Mouse (Mus musculus) ES-Bruce4 (cell line): ENCODE results near the gene Pde8a. TPM values are rescaled to one million over a fixed set of nuclear protein-coding genes. Genes with fewer than 3 reads are reported as not detected.
A peak's percentile ranks its signal among the peaks of the same experiment; 100 is the strongest.

ENCODE experiments used
- H3K27ac ChIP-seq: 2 replicates; pipeline ENCODE4 v1.5.1; 2012; ENCODE audit warnings: low read length, inconsistent platforms; ENCODE audit not compliant: insufficient read depth
- H3K27me3 ChIP-seq: 2 replicates; pipeline ENCODE4 v1.6.1; 2012; ENCODE audit warnings: mild to moderate bottlenecking, low read length, inconsistent platforms; ENCODE audit not compliant: control insufficient read depth, poor library complexity, insufficient read depth, severe bottlenecking
- H3K36me3 ChIP-seq: 2 replicates; pipeline ENCODE4 v1.6.1; 2012; ENCODE audit warnings: inconsistent platforms, mild to moderate bottlenecking, low read length, moderate library complexity; ENCODE audit not compliant: control insufficient read depth, poor library complexity, insufficient read depth, severe bottlenecking
- H3K4me1 ChIP-seq: one replicate; pipeline ENCODE4 v1.8.1; 2011; ENCODE audit warnings: low read length; ENCODE audit not compliant: control insufficient read depth, insufficient read depth
- H3K4me3 ChIP-seq: 2 replicates; pipeline ENCODE4 v1.5.1; 2011; ENCODE audit warnings: low read depth, mild to moderate bottlenecking, low read length
- H3K9ac ChIP-seq: 2 replicates; pipeline ENCODE4 v1.6.1; 2012; ENCODE audit warnings: low read depth, mild to moderate bottlenecking, inconsistent platforms; ENCODE audit not compliant: poor library complexity, severe bottlenecking
- H3K9me3 ChIP-seq: replicated peaks from 2 replicates; pipeline ENCODE4 v1.6.1; 2012; ENCODE audit warnings: mild to moderate bottlenecking, low read length, inconsistent platforms; ENCODE audit not compliant: control insufficient read depth, poor library complexity, insufficient read depth, severe bottlenecking
- CTCF ChIP-seq: IDR thresholded peaks from one replicate; pipeline ENCODE4 v1.8.1; 2011; ENCODE audit warnings: low read depth, low read length
- EP300 ChIP-seq: IDR thresholded peaks from 2 replicates; pipeline ENCODE4 v1.6.1; 2011; ENCODE audit warnings: low read depth, low read length; ENCODE audit not compliant: insufficient read depth
- POLR2A ChIP-seq: IDR thresholded peaks from one replicate; pipeline ENCODE4 v1.8.1; 2011; ENCODE audit warnings: low read length; ENCODE audit not compliant: insufficient read depth
- polyA plus RNA-seq: library from polyadenylated mRNA; stranded (reverse); fragments of >200 nt; gene quantifications from 2 replicates; pipeline ENCODE4 v1.2.4, GENCODE M21; 2011; ENCODE audit warnings: low read depth; ENCODE audit not compliant: missing spikeins, insufficient read depth, insufficient read length

Pde8a gene
- polyA plus RNA-seq, 1 experiment = 7.4 TPM

GRCm38 (mm10) chr7:81321776-81322175 lies 108.4 kb downstream of the Pde8a start:
- H3K36me3 ChIP-seq = no peaks in the 10 kb centered on the region
- H3K27ac ChIP-seq = no peak overlapping the region
- no peak overlapping the region for H3K9ac ChIP-seq
- H3K9me3 ChIP-seq = no peaks in the 10 kb centered on the region
- H3K4me3 ChIP-seq = no peak overlapping the region
- TF ChIP-seq CTCF (no peak), EP300 (no peak), POLR2A (no peak)
- no peaks in the 10 kb centered on the region for H3K27me3 ChIP-seq
- peaks cover 2% of the 10 kb centered on the region for H3K4me1 ChIP-seq

DNA sequence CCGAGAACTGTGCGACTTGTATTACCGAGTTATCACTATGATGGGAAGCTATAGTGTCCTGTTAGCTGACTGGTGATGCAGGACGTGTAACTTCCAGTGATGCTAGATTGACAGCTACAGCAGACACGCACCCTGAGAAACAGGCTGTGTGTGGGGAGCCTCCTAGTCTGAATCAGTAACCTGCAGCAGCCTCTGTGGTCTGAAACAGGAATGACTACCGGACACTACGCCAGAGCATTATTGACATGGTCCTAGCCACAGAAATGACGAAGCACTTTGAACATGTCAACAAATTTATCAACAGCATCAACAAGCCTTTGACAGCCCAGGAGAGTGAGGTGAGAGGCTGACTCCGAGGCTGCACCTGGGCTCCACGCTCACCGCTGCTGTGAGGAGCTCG lies 112.6 kb downstream of the Pde8a start:
- Histone ChIP-seq H3K4me1 (peaks cover 6% of the 10 kb centered on the region), H3K9me3 (no peaks in the 10 kb centered on the region), H3K36me3 (no peaks in the 10 kb centered on the region; the same call in none of the 2 replicates), H3K9ac (no peak overlapping the region), H3K27ac (no peak overlapping the region), H3K4me3 (no peak overlapping the region), H3K27me3 (no peaks in the 10 kb centered on the region)
- TF ChIP-seq EP300 (no peak), POLR2A (no peak), CTCF (no peak)

GRCm38 (mm10) chr7:81326859-81327258 lies 113.5 kb downstream of the Pde8a start:
- TF ChIP-seq POLR2A = no peak
- TF ChIP-seq EP300 = peak; percentile 41; the same call in 1 of the 2 replicates
- Histone ChIP-seq H3K9me3 (no peaks in the 10 kb centered on the region), H3K27me3 (no peaks in the 10 kb centered on the region), H3K27ac (no peak overlapping the region), H3K4me3 (no peak overlapping the region), H3K4me1 (peaks cover 4% of the 10 kb centered on the region), H3K36me3 (no peaks in the 10 kb centered on the region; the same call in none of the 2 replicates), H3K9ac (no peak overlapping the region)

DNA sequence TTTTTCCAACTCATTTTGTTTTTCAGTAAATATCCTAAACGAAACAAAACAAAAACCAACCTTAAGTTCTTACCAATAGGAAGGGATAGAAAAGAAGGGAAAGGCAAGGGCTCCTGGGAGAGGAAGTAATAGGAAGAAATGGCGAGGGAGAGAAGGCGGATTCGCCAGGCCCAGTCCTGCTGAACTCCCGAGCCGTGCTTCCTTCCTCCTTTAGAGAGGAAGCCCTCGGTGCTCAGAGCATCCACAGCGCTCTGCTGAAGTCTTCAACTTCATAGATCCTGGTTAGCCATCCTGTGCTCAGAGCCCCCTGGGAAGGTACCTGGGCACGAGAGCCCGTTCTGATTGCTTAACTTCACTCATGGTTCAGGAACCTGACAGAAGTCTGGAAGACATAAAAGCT lies 114.3 kb downstream of the Pde8a start:
- H3K27ac ChIP-seq = no peak overlapping the region
- H3K9me3 ChIP-seq = no peaks in the 10 kb centered on the region
- TF ChIP-seq POLR2A (no peak), CTCF (no peak), EP300 (no peak)
- peaks cover 4% of the 10 kb centered on the region for H3K4me1 ChIP-seq
- no peak overlapping the region for H3K4me3 ChIP-seq
- no peak overlapping the region for H3K9ac ChIP-seq
- H3K27me3 ChIP-seq = no peaks in the 10 kb centered on the region
- H3K36me3 ChIP-seq = peaks cover 2% of the 10 kb centered on the region

DNA sequence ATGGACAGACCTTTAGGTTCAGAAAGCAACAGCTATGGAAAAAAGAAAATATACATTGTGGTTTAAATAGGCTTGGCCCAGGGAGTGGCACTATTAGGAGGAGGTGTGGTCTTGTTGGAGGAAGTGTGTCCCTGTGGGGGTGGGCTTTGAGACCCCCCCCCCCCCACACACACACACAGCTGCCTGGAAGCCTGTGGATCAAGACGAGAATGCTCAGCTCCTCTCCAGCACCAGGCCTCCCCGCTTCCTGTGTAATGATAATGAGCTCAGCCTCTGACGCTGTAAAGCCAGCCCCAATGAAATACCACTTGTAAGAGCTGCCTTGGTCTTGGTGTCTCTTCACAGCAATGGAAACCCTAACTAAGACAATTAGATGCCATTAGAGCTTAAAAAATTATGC lies 117.4 kb downstream of the Pde8a start:
- TF ChIP-seq EP300 = 0 out of 2 replicates have a peak, but pooled peaks have one; percentile 32
- no peak for TF ChIP-seq POLR2A
- no peak for TF ChIP-seq CTCF
- no peak overlapping the region for H3K4me3 ChIP-seq
- H3K27me3 ChIP-seq = no peaks in the 10 kb centered on the region
- no peak overlapping the region for H3K27ac ChIP-seq
- H3K36me3 ChIP-seq = peaks cover 6% of the 10 kb centered on the region
- no peaks in the 10 kb centered on the region for H3K9me3 ChIP-seq
- peaks cover 6% of the 10 kb centered on the region for H3K4me1 ChIP-seq
- no peak overlapping the region for H3K9ac ChIP-seq

- H3K4me1 ChIP-seq = peaks cover 6% of the 10 kb centered on the region
- H3K4me3 ChIP-seq = no peak overlapping the region
- no peak for TF ChIP-seq EP300
- TF ChIP-seq POLR2A = no peak
- TF ChIP-seq CTCF = no peak
- peaks cover 6% of the 10 kb centered on the region for H3K36me3 ChIP-seq
- no peaks in the 10 kb centered on the region for H3K27me3 ChIP-seq
- H3K9me3 ChIP-seq = no peaks in the 10 kb centered on the region
- H3K27ac ChIP-seq = no peak overlapping the region
- no peak overlapping the region for H3K9ac ChIP-seq
Measured at GRCm38 (mm10) chr7:81331851-81332250, 118.5 kb downstream of the Pde8a start.
